Mouse (Mus musculus) heart, embryonic 16.5 days (tissue): ENCODE data around the gene Lhx4. TPM values are rescaled to one million over a fixed set of nuclear protein-coding genes. Genes with fewer than 3 reads are reported as not detected.
A peak's percentile ranks its signal among the peaks of the same experiment; 100 is the strongest.

Experiments
- ATAC-seq: fragments of 200-750 bp; cut with Nextera tagmentation; replicated peaks from 2 replicates; pipeline ENCODE4 v1.8.0; 2017; ENCODE audit warnings: moderate number of reproducible peaks; ENCODE audit not compliant: insufficient read depth, low FRiP score; ENCODE audit errors: extremely low read depth
- H3K27ac ChIP-seq: fragments of 300-500 bp; sonication (generic); 2 replicates; pipeline ENCODE4 v1.5.1; 2014; ENCODE audit warnings: mild to moderate bottlenecking, low read length, control low read depth, moderate library complexity
- H3K27me3 ChIP-seq: fragments of 300-500 bp; sonication (generic); 2 replicates; pipeline ENCODE4 v1.6.1; 2014; ENCODE audit warnings: low read length, mixed read lengths; ENCODE audit not compliant: control insufficient read depth, insufficient read depth
- H3K36me3 ChIP-seq: fragments of 300-500 bp; sonication (generic); 2 replicates; pipeline ENCODE4 v1.6.1; 2014; ENCODE audit not compliant: control insufficient read depth, insufficient read depth
- H3K4me1 ChIP-seq: fragments of 300-500 bp; sonication (generic); 2 replicates; pipeline ENCODE4 v1.6.1; 2014; ENCODE audit warnings: low read length, mixed read lengths; ENCODE audit not compliant: control insufficient read depth, insufficient read depth
- H3K4me2 ChIP-seq: fragments of 300-500 bp; sonication (generic); 2 replicates; pipeline ENCODE4 v1.6.1; 2014; ENCODE audit warnings: low read depth, mild to moderate bottlenecking, control low read depth, low read length
- H3K4me3 ChIP-seq: fragments of 300-500 bp; sonication (generic); 2 replicates; pipeline ENCODE4 v1.5.1; 2014; ENCODE audit warnings: mild to moderate bottlenecking, control low read depth, low read length
- H3K9ac ChIP-seq: fragments of 300-500 bp; sonication (generic); 2 replicates; pipeline ENCODE4 v1.6.1; 2014; ENCODE audit warnings: low read length, control low read depth
- H3K9me3 ChIP-seq: fragments of 300-500 bp; sonication (generic); replicated peaks from 2 replicates; pipeline ENCODE4 v1.6.1; 2016; ENCODE audit warnings: low read length; ENCODE audit not compliant: control insufficient read depth
- WGBS: fragments of 180-500 bp; shearing (Covaris S2); extraction: QIAGEN DNeasy Blood & Tissue Kit; methylation state at CpG from one replicate; pipeline ENCODE4 v1.1.7; 2014; 5-methylcytosine and 5-hydroxymethylcytosine counted together
- polyA plus RNA-seq: library from polyadenylated mRNA; unstranded; fragments of >200 nt; fragmentation: Nextera tagmentation; extraction: Ambion mirVana; gene quantifications from 2 replicates; pipeline ENCODE4 v1.2.1, GENCODE M21; 2015

Lhx4 gene
- not detected in 2 replicates for polyA plus RNA-seq

DNA sequence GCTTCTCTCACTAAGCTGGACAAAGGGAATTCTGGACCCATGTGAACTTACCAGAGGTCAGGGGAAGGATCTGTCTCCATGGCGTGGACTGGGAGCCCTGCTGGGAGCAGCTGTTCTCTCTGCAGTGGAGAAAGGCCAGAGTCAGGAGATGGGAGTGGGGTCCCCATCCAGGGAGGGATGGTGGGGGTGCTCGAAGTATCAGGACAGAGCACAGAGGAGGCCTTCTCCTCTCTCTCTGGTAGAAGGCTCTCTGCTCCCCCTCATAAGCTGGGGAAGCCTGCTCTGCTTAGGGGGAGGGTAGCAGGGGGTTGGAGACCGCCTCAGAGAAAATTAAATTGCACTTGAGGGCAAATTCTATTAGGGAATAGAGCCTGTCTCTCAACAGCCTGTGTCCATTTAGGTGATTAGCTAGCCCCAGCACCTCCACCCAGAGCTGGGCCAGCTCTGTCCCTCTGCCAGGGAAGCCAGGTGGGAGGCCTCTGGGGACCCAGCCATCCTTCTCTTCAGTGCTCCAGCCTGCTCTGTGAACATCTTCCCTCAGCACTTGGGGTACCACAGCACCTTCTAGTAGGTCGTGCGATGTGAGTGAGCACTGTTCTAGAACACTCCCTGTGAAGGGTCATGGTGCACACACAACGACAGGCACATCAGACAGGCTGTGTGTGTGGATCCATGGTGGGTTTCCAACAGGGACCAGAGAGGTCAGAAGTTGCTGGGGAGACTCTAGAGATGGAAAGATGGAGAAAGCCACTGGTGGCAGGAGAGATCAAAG lies at the start of gene Lhx4:
Lhx4 (minus strand) TSS at position 201 of the 772 bp plus-strand sequence.
- Histone ChIP-seq H3K4me3 (no peak within 1 kb of the TSS), H3K9ac (no peak within 1 kb of the TSS), H3K4me2 (no peak within 1 kb of the TSS), H3K27ac (no peak within 1 kb of the TSS), H3K36me3 (no peaks in the 10 kb centered on the region), H3K27me3 (peaks cover 60% of the 10 kb centered on the region), H3K9me3 (no peaks in the 10 kb centered on the region), H3K4me1 (no peaks in the 10 kb centered on the region)
- no peak for ATAC-seq
- WGBS = 62% methylated on average over 6 of the region's 6 CpGs

DNA sequence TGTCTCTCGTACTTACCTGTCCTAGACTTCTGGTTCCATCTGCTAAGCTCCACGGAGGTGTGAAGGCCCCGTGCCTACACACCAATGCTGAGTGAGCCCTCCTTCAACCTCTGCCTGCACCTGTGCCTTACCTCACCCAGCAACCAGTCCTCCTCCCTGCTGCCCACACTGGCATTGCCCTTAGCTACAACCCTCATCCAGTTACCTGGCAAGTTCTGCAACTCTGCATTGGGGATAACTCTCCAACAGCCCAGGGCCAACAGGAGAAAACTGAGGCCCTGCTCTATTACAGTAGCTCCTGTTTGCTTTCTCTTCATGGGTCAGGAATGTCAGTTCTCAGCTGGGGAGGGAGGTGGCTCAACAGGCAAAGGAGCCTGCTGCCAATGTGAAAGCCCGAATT lies 46.5 kb upstream of the Lhx4 start:
- Histone ChIP-seq H3K27me3 (no peaks in the 10 kb centered on the region), H3K4me3 (no peak overlapping the region), H3K9me3 (no peaks in the 10 kb centered on the region), H3K4me1 (peaks cover 15% of the 10 kb centered on the region), H3K36me3 (peaks cover 12% of the 10 kb centered on the region), H3K9ac (no peak overlapping the region), H3K4me2 (no peak overlapping the region), H3K27ac (no peak overlapping the region)
- WGBS = 83% methylated on average over 4 of the region's 4 CpGs
- no peak for ATAC-seq

DNA sequence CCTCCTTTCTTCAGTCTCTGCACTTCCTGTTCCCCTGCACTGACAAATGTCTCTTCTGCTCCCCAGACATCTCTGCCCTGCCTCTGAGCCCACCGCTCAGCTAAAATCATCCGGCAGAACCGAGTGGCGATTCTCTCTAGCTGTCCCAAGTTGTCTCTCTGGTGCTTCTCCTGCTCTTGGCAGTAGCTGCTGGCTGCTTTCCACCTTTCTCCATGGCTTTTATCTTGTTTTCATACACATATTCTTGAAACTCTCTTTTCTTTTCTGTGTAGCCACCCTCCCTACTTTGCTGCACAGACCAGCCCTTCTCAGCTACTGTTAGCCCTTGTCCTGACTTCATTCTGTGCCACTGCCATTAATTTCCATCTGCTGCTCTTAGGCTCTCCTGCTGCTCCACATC lies 45.9 kb upstream of the Lhx4 start:
- no peak for ATAC-seq

DNA sequence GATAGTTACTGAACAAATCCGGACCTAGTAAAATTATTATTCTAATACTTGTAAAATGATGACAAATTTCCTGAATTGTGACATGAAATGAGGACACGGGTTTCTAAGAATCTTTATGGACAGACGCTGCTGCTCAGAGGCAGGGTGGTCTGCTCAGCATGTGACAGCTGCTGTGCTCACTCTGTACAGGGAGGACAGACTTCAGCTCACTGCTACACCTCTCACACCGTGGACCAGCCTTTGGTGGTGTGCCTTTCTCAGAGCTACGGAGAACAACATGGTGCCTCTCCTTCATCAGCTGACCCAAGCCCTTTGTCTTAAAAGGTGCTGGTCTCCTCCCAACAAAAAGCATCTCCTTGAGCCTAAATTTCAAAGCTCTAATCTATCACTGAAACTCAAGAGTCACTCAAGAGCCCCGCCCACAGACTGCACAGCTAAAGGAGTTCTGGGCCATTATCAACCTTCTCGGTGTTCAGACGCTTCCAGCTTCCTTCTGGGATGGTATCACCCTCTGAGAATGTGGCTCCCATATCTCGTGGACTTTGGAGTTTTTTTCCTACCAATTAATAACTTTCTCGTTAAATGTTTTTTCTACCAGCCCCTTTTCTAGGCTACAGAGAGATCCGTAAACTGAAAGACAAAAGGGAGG lies 45.4 kb upstream of the Lhx4 start:
- Histone ChIP-seq H3K27ac (no peak overlapping the region), H3K4me2 (no peak overlapping the region), H3K36me3 (peaks cover 10% of the 10 kb centered on the region; the same call in 1 of the 2 replicates)

More for the DNA sequence above, 45.9 kb upstream of the Lhx4 start:
- Histone ChIP-seq H3K4me1 (peaks cover 15% of the 10 kb centered on the region), H3K9me3 (no peaks in the 10 kb centered on the region), H3K36me3 (peaks cover 10% of the 10 kb centered on the region; the same call in 1 of the 2 replicates), H3K27me3 (no peaks in the 10 kb centered on the region), H3K9ac (no peak overlapping the region), H3K4me2 (no peak overlapping the region), H3K27ac (no peak overlapping the region), H3K4me3 (no peak overlapping the region)
- WGBS = 36% methylated on average over 4 of the region's 4 CpGs

DNA sequence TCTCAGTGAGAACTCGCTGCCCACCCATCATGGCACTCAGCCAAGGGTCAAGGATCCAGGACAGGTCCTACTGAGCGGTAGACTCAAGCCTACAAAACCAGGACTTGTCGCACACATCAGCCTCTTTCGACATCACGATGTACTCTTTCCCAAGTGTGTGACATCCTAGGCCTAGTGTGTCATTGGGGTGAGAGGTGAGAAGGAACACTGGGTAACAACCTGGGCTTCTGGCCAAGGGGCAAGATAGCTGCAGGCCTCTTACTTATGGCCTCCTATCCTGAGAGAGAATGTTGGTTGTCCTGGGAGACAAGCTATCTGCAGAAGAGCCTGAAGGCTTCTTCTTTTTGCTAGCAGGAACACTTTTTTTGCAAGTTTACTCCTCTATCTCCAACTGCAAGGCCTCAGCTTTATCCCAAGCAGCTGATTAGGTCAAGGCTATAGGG lies 44.3 kb upstream of the Lhx4 start:
- no peak overlapping the region for H3K9ac ChIP-seq
- no peaks in the 10 kb centered on the region for H3K9me3 ChIP-seq
- peaks cover 15% of the 10 kb centered on the region for H3K4me1 ChIP-seq
- no peak overlapping the region for H3K4me3 ChIP-seq
- H3K36me3 ChIP-seq = peaks cover 10% of the 10 kb centered on the region; the same call in 1 of the 2 replicates
- peak; percentile 50; the same call in 1 of the 2 replicates for ATAC-seq
- H3K27me3 ChIP-seq = no peaks in the 10 kb centered on the region
- no peak overlapping the region for H3K4me2 ChIP-seq
- WGBS = 64% methylated on average over 5 of the region's 5 CpGs
- H3K27ac ChIP-seq = no peak overlapping the region

More for the DNA sequence above, 45.4 kb upstream of the Lhx4 start:
- no peaks in the 10 kb centered on the region for H3K27me3 ChIP-seq
- H3K4me3 ChIP-seq = no peak overlapping the region
- no peak for ATAC-seq
- H3K4me1 ChIP-seq = peaks cover 15% of the 10 kb centered on the region
- no peaks in the 10 kb centered on the region for H3K9me3 ChIP-seq
- H3K9ac ChIP-seq = no peak overlapping the region
- WGBS = 50% methylated on average over 11 of the region's 11 CpGs

DNA sequence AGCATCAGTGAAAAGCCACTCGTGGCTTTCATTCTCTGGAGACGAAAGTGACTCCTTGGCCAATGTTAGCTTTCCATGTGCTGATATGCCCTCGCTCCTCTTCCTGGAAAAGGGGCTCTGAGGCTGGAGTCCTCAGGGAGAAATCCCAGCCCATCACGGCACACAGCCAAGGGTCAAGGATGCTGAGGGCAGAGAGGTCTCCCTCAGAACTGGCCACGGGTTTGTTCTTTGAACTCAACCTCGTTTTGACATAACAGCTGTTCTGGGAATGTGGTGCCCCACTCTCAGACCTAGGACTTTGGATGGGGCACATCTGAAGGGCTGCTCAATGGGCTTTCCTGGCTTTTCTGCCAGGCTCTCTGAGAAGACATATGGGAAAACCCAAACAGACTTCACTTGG lies 43.4 kb upstream of the Lhx4 start:
- no peaks in the 10 kb centered on the region for H3K27me3 ChIP-seq
- H3K4me1 ChIP-seq = peaks cover 15% of the 10 kb centered on the region
- H3K9ac ChIP-seq = no peak overlapping the region
- no peak overlapping the region for H3K4me2 ChIP-seq
- H3K9me3 ChIP-seq = no peaks in the 10 kb centered on the region
- peaks cover 14% of the 10 kb centered on the region for H3K36me3 ChIP-seq
- 82% methylated on average over 6 of the region's 6 CpGs for WGBS
- H3K4me3 ChIP-seq = no peak overlapping the region
- no peak overlapping the region for H3K27ac ChIP-seq
- ATAC-seq = no peak

DNA sequence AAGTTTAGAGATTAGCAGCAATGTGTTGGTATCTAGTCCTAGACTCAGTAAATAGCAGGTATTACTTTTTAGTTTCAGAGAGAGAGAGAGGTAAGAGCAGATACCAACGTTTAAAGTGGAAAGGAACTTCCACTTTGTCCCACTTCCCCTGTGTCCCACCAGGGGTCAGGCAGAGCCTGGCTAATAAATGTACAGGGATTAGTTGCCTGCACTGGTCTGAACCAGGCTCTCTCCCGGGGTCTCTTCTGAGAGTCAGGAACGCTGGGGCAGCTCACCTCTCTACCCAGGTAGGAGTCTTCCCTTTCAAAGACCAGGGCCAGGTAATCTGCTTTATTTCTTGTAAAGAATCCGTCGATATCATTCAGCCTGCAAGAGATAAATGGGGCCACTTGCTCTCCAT lies 40.4 kb upstream of the Lhx4 start:
- no peak for ATAC-seq

DNA sequence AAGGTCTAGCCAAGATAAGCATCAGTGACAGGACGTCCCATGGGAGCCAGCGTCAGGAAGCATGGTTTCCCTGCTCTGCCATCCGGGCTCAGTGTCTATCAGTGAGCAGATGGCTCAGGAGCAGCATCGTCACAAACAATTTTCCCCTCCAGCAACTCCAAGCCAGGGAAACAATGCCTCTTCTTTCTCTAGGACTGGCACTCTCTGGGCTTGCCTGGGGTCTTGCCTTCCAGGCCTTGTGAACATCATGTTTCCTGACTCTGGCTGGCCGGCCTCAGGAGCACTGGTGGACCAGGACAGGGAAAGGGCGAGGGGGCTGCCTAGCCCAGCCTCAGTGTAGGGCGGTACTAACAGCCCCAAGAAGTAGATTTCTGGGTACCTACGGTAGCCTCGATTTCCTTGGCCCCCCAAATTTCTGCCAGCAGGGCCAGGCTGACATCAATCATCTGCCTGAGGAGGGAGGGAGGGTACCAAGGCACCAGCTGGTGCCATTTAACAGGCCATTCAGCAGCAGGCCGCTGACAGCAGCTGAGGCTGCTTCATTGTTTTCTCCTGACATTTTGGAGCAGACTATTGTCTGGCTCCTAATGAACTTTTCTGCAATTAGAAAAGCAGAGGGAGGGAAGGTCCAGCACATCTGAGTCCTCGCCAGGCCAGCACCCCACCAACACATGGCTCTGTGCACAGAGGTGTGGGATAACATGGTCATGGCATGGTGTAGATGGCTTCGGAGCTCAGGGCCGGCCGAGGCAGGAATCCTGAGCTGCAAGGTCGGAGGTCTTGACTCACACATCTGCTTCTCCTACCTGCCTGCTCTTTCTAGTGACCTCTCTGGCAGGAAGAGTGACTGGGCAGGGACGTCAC lies 38.9 kb upstream of the Lhx4 start:
- H3K36me3 ChIP-seq = peaks cover 39% of the 10 kb centered on the region
- H3K9ac ChIP-seq = no peak overlapping the region

More for the DNA sequence above, 40.4 kb upstream of the Lhx4 start:
- Histone ChIP-seq H3K4me3 (no peak overlapping the region), H3K4me1 (peaks cover 5% of the 10 kb centered on the region; the same call in 1 of the 2 replicates), H3K9ac (no peak overlapping the region), H3K27me3 (no peaks in the 10 kb centered on the region), H3K27ac (no peak overlapping the region), H3K9me3 (peaks cover 5% of the 10 kb centered on the region), H3K36me3 (peaks cover 32% of the 10 kb centered on the region), H3K4me2 (no peak overlapping the region)
- WGBS = 58% methylated on average over 5 of the region's 5 CpGs

More for the DNA sequence above, 38.9 kb upstream of the Lhx4 start:
- no peak overlapping the region for H3K4me2 ChIP-seq
- no peak overlapping the region for H3K4me3 ChIP-seq
- H3K27ac ChIP-seq = no peak overlapping the region
- H3K9me3 ChIP-seq = peaks cover 5% of the 10 kb centered on the region
- no peaks in the 10 kb centered on the region for H3K4me1 ChIP-seq
- no peak for ATAC-seq
- 74% methylated on average over 16 of the region's 16 CpGs for whole genome bisulfite sequencing
- H3K27me3 ChIP-seq = no peaks in the 10 kb centered on the region
